Mouse (Mus musculus) liver, embryonic 15.5 days (tissue): Measurements from ENCODE around the gene Mamdc4. TPM values are rescaled to one million over a fixed set of nuclear protein-coding genes. Genes with fewer than 3 reads are reported as not detected.

Experiments used
- ATAC-seq: fragments of 200-750 bp; cut with Nextera tagmentation; 2 replicates; pipeline ENCODE4 v1.8.0; 2017; ENCODE audit warnings: moderate number of reproducible peaks, mild to moderate bottlenecking, moderate library complexity; ENCODE audit not compliant: insufficient read depth
- H3K27ac ChIP-seq: fragments of 300-500 bp; sonication (generic); replicated peaks from 2 replicates; pipeline ENCODE4 v1.5.1; 2015; ENCODE audit warnings: mild to moderate bottlenecking, inconsistent platforms
- H3K27me3 ChIP-seq: fragments of 300-500 bp; sonication (generic); 2 replicates; pipeline ENCODE4 v1.6.1; 2015; ENCODE audit warnings: mild to moderate bottlenecking, inconsistent platforms
- H3K36me3 ChIP-seq: fragments of 300-500 bp; sonication (generic); replicated peaks from 2 replicates; pipeline ENCODE4 v1.6.1; 2015; ENCODE audit warnings: moderate library complexity, mild to moderate bottlenecking, inconsistent platforms
- H3K4me1 ChIP-seq: fragments of 300-500 bp; sonication (generic); replicated peaks from 2 replicates; pipeline ENCODE4 v1.6.1; 2015; ENCODE audit warnings: inconsistent platforms
- H3K4me2 ChIP-seq: fragments of 300-500 bp; sonication (generic); 2 replicates; pipeline ENCODE4 v1.6.1; 2015; ENCODE audit warnings: moderate library complexity, mild to moderate bottlenecking, inconsistent platforms
- H3K4me3 ChIP-seq: fragments of 300-500 bp; sonication (generic); replicated peaks from 2 replicates; pipeline ENCODE4 v1.5.1; 2015; ENCODE audit warnings: mild to moderate bottlenecking, inconsistent platforms
- H3K9ac ChIP-seq: fragments of 300-500 bp; sonication (generic); 2 replicates; pipeline ENCODE4 v1.6.1; 2015; ENCODE audit warnings: moderate library complexity, mild to moderate bottlenecking, inconsistent platforms
- H3K9me3 ChIP-seq: fragments of 300-500 bp; sonication (generic); replicated peaks from 2 replicates; pipeline ENCODE4 v1.6.1; 2016; ENCODE audit warnings: inconsistent platforms
- WGBS: fragments of 180-500 bp; shearing (Covaris S2); methylation state at CpG from one replicate; pipeline ENCODE4 v1.1.7; 2015; ENCODE audit warnings: mixed read lengths; ENCODE audit not compliant: insufficient replicate concordance; 5-methylcytosine and 5-hydroxymethylcytosine counted together
- polyA plus RNA-seq: library from polyadenylated mRNA; unstranded; fragments of >200 nt; fragmentation: Nextera tagmentation; extraction: Ambion mirVana; gene quantifications from 2 replicates; pipeline ENCODE4 v1.2.1, GENCODE M21; 2015

Mamdc4 gene
- polyA plus RNA-seq, 1 experiment from 2014 or later = 0.32 TPM

- Histone ChIP-seq H3K4me1 (peaks cover 80% of the 10 kb centered on the region), H3K4me3 (peak overlapping the region; percentile 62), H3K9me3 (no peaks in the 10 kb centered on the region), H3K27me3 (peaks cover 53% of the 10 kb centered on the region), H3K27ac (0 out of 2 replicates have a peak overlapping the region, but pooled peaks have one; percentile 21), H3K4me2 (peak overlapping the region; percentile 73), H3K9ac (peak overlapping the region; percentile 38; the same call in 1 of the 2 replicates), H3K36me3 (no peaks in the 10 kb centered on the region)
- WGBS = 21% methylated on average over 21 of the region's 21 CpGs
- ATAC-seq = no peak
Measured at GRCm38 (mm10) chr2:25575432-25576027, 885 bp upstream of the Mamdc4 start.

GRCm38 (mm10) chr2:25574136-25574535, 509 bp downstream of the Mamdc4 start:
- Histone ChIP-seq H3K36me3 (0 out of 2 replicates have a peak, but pooled peaks cover 5% of the 10 kb centered on the region), H3K27me3 (peaks cover 39% of the 10 kb centered on the region), H3K9ac (peak overlapping the region; percentile 45), H3K9me3 (no peaks in the 10 kb centered on the region), H3K27ac (peak overlapping the region; percentile 46), H3K4me2 (peak overlapping the region; percentile 73), H3K4me3 (peak overlapping the region; percentile 62), H3K4me1 (peaks cover 66% of the 10 kb centered on the region)
- 17% methylated on average over 11 of the region's 11 CpGs for WGBS
- ATAC-seq = no peak

GRCm38 (mm10) chr2:25573068-25573467, 1.6 kb downstream of the Mamdc4 start:
- H3K4me2 ChIP-seq = peak overlapping the region; percentile 73
- H3K9ac ChIP-seq = no peak overlapping the region
- peaks cover 28% of the 10 kb centered on the region for H3K27me3 ChIP-seq
- ATAC-seq = no peak
- H3K27ac ChIP-seq = no peak overlapping the region
- H3K4me1 ChIP-seq = peaks cover 58% of the 10 kb centered on the region
- H3K36me3 ChIP-seq = 0 out of 2 replicates have a peak, but pooled peaks cover 5% of the 10 kb centered on the region
- H3K4me3 ChIP-seq = no peak overlapping the region
- WGBS = 51% methylated on average over 2 of the region's 2 CpGs
- H3K9me3 ChIP-seq = no peaks in the 10 kb centered on the region

DNA sequence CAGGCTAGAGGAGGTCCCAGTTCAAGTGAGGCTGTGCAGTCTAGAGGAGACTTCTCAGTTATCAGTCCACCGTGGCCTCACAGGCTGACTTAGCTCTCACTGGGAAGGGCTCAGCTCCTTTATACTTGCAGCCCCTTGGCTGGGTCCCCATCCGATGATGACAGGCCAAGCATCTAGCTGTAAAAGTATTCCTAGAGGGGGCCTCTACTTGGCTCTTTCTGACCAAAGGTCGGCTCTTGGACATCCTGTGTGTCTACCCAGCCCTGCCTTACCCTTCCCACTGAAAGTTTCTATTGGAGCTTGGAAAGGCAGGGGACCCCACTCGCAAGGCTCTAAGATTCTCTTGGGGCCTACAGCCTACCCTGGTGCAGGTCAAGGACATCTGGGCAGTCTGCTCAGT, 3.4 kb downstream of the Mamdc4 start:
- WGBS = 57% methylated on average over 4 of the region's 4 CpGs
- H3K27ac ChIP-seq = no peak overlapping the region
- H3K4me1 ChIP-seq = peaks cover 46% of the 10 kb centered on the region
- no peak overlapping the region for H3K9ac ChIP-seq
- peaks cover 10% of the 10 kb centered on the region for H3K27me3 ChIP-seq
- no peak for ATAC-seq
- no peaks in the 10 kb centered on the region for H3K9me3 ChIP-seq
- H3K36me3 ChIP-seq = 0 out of 2 replicates have a peak, but pooled peaks cover 5% of the 10 kb centered on the region
- H3K4me3 ChIP-seq = no peak overlapping the region
- H3K4me2 ChIP-seq = no peak overlapping the region

GRCm38 (mm10) chr2:25569323-25569722, 5.3 kb downstream of the Mamdc4 start:
- ATAC-seq = no peak
- Histone ChIP-seq H3K36me3 (peaks cover 16% of the 10 kb centered on the region; the same call in 1 of the 2 replicates), H3K4me1 (peaks cover 30% of the 10 kb centered on the region), H3K4me3 (no peak overlapping the region), H3K9me3 (no peaks in the 10 kb centered on the region), H3K9ac (no peak overlapping the region), H3K4me2 (no peak overlapping the region), H3K27ac (no peak overlapping the region), H3K27me3 (no peaks in the 10 kb centered on the region)
- WGBS = 74% methylated on average over 3 of the region's 3 CpGs

- Histone ChIP-seq H3K4me1 (peaks cover 22% of the 10 kb centered on the region), H3K27ac (no peak overlapping the region), H3K9me3 (no peaks in the 10 kb centered on the region), H3K4me2 (no peak overlapping the region), H3K27me3 (no peaks in the 10 kb centered on the region), H3K4me3 (no peak overlapping the region), H3K9ac (no peak overlapping the region), H3K36me3 (peaks cover 23% of the 10 kb centered on the region)
- WGBS = 72% methylated on average over 6 of the region's 6 CpGs
- ATAC-seq = no peak
Measured at GRCm38 (mm10) chr2:25568473-25569019, 6.1 kb downstream of the Mamdc4 start.

- Histone ChIP-seq H3K9ac (no peak overlapping the region), H3K9me3 (no peaks in the 10 kb centered on the region), H3K27ac (no peak overlapping the region), H3K27me3 (no peaks in the 10 kb centered on the region), H3K36me3 (peaks cover 43% of the 10 kb centered on the region), H3K4me2 (no peak overlapping the region), H3K4me3 (no peak overlapping the region), H3K4me1 (peaks cover 19% of the 10 kb centered on the region; the same call in 1 of the 2 replicates)
- ATAC-seq = no peak
- 87% methylated on average over 6 of the region's 6 CpGs for WGBS
Measured at GRCm38 (mm10) chr2:25566558-25566957, 8.1 kb downstream of the Mamdc4 start.

DNA sequence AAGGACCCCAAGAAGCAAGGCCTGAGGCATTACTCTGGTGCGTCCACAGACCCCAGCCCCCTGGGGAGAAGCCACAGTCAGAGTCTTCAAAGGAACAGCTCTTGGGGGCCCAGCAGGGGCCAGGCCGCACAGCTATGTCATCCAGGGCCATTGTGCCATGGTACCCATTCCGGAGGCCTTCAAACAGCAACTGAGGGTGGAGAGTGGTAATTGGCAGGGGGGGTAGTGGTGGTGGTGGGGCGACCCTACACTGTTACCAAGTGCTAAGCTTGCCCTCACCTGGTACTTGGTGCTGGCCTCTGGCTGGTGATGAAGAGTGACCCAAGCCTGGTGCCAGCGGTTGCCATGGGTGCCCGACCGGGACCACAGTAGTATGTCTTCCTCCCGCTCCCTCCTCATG, 8.9 kb downstream of the Mamdc4 start:
- Histone ChIP-seq H3K4me3 (no peak overlapping the region), H3K36me3 (peaks cover 51% of the 10 kb centered on the region), H3K9me3 (no peaks in the 10 kb centered on the region), H3K4me1 (peaks cover 11% of the 10 kb centered on the region; the same call in 1 of the 2 replicates), H3K27ac (no peak overlapping the region), H3K9ac (no peak overlapping the region), H3K4me2 (no peak overlapping the region), H3K27me3 (no peaks in the 10 kb centered on the region)
- ATAC-seq = no peak
- WGBS = 79% methylated on average over 8 of the region's 8 CpGs

DNA sequence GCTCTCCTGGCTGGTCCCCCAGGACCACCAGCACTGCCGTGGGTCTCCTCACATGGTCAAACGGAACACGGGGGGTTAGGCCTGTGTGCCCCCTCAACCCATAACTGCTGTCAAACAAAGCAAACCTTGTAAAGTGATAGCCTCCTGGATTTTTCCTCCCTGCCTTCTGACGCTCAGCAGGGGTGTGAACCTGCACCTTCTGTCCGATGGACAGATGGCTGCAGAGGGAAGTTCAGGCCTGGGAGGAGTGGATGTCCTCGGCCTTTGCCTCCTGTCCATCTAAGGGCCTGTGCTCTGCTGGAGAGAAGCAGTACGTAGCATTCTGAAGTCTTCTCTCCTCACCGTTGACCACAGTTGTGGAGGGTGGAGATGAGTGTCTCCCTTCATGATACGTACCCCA, 12.7 kb downstream of the Mamdc4 start:
- H3K27ac ChIP-seq = no peak overlapping the region
- H3K4me1 ChIP-seq = peaks cover 26% of the 10 kb centered on the region
- no peak overlapping the region for H3K4me3 ChIP-seq
- no peak overlapping the region for H3K4me2 ChIP-seq
- no peaks in the 10 kb centered on the region for H3K9me3 ChIP-seq
- H3K9ac ChIP-seq = no peak overlapping the region
- 82% methylated on average over 9 of the region's 9 CpGs for WGBS
- ATAC-seq = no peak
- H3K36me3 ChIP-seq = peaks cover 58% of the 10 kb centered on the region
- no peaks in the 10 kb centered on the region for H3K27me3 ChIP-seq

- Histone ChIP-seq H3K9ac (no peak overlapping the region), H3K4me1 (peaks cover 35% of the 10 kb centered on the region), H3K27me3 (no peaks in the 10 kb centered on the region), H3K9me3 (no peaks in the 10 kb centered on the region), H3K4me2 (no peak overlapping the region), H3K4me3 (no peak overlapping the region), H3K36me3 (peaks cover 56% of the 10 kb centered on the region), H3K27ac (no peak overlapping the region)
- ATAC-seq = no peak
- 82% methylated on average over 8 of the region's 8 CpGs for WGBS
Measured at GRCm38 (mm10) chr2:25560551-25560950, 14.1 kb downstream of the Mamdc4 start.

- 67% methylated on average over 6 of the region's 6 CpGs for WGBS
- peak overlapping the region; percentile 14; the same call in 1 of the 2 replicates for H3K27ac ChIP-seq
- no peak for ATAC-seq
Measured at GRCm38 (mm10) chr2:25558774-25559173, 15.9 kb downstream of the Mamdc4 start.

More at GRCm38 (mm10) chr2:25558774-25559173, 15.9 kb downstream of the Mamdc4 start:
- peak overlapping the region; percentile 91 for H3K9ac ChIP-seq
- peak overlapping the region; percentile 94 for H3K4me2 ChIP-seq
- H3K36me3 ChIP-seq = peaks cover 42% of the 10 kb centered on the region
- H3K4me1 ChIP-seq = peaks cover 35% of the 10 kb centered on the region
- no peaks in the 10 kb centered on the region for H3K27me3 ChIP-seq
- H3K4me3 ChIP-seq = peak overlapping the region; percentile 85
- no peaks in the 10 kb centered on the region for H3K9me3 ChIP-seq
